Mouse (Mus musculus) ovary, adult 18-20 months (tissue): ENCODE measurements around the gene Cyth1.

Experiments
- DNase-seq: peaks from one replicate; pipeline ENCODE4 v3.0.0; 2022; ENCODE audit warnings: low spot score, mixed read lengths

Cyth1 gene

DNA sequence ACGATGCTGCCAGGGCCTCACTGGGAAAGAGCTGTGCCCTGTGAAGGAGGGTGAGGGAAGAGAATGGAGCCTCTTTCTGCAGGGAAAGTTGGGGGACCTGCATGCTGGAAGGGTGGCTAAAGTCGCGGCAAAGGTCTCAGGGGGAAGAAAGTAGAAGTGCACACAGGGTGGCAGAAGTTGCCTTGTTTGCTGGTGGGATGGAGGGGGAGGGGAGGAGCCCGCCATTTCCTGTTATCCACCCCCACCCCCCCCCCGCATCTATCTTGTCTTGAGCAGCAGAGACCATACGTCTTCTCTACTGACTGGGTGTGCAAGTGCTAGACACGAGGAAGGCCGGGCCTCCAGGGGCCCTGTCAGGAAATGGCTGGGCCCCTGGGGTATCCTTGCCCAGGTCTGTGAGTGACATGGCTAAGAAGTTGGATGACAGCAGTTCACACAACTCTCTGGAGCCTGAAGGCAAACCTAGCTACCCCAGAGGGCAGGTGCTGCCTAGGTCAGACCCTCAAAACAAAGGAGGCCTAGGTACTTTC, 133.7 kb downstream of the Cyth1 start:
- no peak for DNase-seq

DNA sequence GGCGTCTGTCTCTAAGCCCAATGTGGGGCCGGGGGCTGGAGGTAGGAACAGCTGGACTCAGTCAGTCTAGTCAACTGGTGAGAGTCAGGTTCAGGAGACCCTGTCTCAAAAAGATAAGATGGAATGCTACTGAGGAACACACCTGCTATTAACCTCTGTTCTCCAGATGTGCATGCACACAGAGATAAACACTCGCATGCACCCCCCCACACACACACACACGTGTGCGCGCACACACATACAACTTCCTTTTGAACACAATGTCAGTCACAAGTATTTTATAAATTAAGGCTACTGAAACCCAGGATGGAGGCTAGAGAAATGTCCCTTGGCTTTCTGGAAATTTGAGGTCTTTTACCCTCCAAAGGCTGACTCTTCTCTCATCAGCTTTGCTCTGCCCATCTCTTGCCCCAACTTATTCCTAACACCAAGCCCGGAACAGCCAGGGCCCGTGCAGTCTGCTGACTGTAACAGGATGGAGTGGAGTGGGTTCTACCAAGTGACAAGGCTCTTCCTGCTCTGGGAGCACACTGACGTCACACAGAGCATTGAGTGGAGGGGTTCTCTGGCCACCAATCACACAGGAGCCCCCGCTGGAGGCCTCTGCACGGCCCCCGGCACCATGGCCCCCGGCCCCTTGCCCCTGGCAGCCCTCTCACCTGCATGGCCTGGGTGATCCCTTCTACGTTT, 134.7 kb downstream of the Cyth1 start:
- DNase-seq: no peak

DNA sequence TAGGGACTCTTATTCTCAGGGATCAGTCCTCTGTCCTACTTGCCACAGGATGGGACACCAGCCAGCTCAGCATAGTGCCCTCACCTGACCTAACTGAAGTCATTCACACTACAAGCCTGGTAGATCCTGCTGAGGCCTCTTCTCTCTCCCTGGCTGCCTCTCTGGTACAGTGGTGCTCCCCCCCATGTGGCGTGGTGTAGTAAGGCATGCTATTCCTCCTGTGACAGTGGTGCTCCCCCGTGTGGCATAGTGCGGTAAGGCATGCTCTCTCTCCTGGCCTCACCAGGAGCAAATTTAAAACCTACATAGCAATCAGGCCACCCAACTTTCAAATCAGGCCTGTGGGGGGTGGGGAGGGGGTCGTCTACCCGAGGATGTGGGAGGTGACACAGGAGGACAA, 144.4 kb downstream of the Cyth1 start:
- peak; percentile 48 for DNase-seq

- DNase-seq: no peak
Measured at GRCm38 (mm10) chr11:118103383-118103782, 145.0 kb downstream of the Cyth1 start.

- peak; percentile 43 for DNase-seq
Measured at GRCm38 (mm10) chr11:118102838-118103237, 145.6 kb downstream of the Cyth1 start.

- DNase-seq: no peak
Measured at GRCm38 (mm10) chr11:118101133-118101532, 147.3 kb downstream of the Cyth1 start.

GRCm38 (mm10) chr11:118096736-118097135, 151.7 kb downstream of the Cyth1 start:
- no peak for DNase-seq

GRCm38 (mm10) chr11:118095004-118095403, 153.4 kb downstream of the Cyth1 start:
- DNase-seq: no peak

- no peak for DNase-seq
Measured at GRCm38 (mm10) chr11:118091002-118091670, 157.3 kb downstream of the Cyth1 start.

- no peak for DNase-seq
Measured at GRCm38 (mm10) chr11:118088896-118089295, 159.5 kb downstream of the Cyth1 start.

DNA sequence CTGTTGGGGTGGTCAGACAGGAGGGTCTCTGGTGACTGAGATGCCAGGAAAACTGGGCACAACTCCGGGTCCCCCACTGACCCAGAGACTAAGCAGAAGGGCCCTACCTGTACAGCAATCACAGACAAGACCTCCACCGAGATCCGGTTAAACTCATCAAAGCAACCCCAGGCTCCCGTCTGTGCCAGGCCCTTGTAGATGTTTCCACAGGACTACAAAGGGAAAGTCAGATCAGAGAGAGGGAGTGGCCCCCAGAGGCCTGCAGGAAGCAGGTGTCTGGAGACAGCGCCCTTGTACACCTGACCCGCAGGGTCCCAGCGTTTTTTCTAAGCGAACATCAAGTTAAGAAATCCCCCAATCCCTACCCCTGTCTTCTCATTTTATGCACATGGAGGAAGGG, 162.4 kb downstream of the Cyth1 start:
- no peak for DNase-seq

DNA sequence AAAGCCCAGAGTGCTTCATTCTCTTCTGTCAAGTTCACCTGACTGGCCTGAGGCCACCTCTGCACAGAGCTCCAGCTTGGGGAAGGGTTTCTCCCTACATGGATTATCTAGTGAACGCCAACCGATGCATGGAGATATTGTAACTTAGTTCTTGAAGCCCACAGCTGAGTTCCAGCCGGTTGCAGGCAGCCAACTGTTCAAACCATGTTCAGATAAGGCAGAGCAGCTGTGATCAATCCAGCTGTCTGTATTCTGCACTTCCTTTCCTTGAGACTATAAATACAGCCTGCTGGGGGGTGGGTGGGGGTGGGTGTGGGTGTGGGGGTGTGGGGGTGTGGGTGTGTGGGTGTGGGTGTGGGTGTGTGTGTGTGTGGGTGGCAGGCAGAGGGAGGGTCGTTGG, 163.2 kb downstream of the Cyth1 start:
- no peak for DNase-seq

DNA sequence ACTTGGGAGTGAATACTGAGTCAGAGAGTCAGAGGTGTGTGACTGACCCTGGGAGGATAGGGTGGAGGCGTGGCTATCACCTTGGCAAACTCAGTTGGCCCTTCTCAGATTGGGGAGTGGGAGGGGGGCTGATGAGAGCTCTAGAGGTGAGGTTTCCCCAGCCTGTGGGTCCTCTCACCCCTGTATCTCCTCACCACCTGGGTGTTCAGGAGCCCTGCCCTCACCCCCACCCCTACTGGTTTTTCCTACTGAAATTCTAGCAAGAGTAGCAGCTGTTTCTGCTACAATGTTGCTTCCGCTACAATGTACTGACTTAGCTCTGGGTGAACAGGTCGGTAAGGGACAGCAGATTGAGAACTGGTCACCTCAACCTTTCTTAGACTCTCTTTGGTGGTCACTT, 164.1 kb downstream of the Cyth1 start:
- DNase-seq: no peak

GRCm38 (mm10) chr11:118083811-118084210, 164.6 kb downstream of the Cyth1 start:
- DNase-seq: no peak

DNA sequence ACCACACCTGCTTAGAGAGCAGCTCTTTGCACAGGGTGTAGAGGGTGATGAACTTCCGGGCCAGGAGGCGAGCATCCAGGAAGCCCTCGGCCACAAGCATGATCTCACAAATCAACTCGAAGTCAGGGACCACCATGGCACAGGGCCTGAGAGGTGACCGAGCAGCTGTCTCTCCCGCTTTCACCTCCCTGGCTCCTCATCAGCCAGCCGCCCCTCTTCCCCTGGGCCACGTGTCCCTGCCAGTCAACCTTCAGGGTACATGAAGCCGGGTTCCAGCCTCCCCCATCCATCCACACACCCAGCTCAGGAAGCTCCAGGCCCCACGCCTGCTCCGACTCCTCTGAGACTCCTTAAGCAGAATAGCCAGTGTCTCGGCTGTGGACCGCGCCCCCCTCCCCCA, 166.1 kb downstream of the Cyth1 start:
- no peak for DNase-seq
